Mouse (Mus musculus): ENCODE measurements around the gene Plekha6.

GRCm38 (mm10) chr1:133134071-133134470 is 29.9 kb upstream of the Plekha6 start:
- TF ChIP-seq POLR2A (IDR thresholded peaks at IDR 0.05; ENCODE audit: insufficient read length, low read depth): no peak
- no peak for TF ChIP-seq MAX (IDR thresholded peaks at IDR 0.05; ENCODE audit: low read depth)
- no peak for TF ChIP-seq TCF12 (IDR thresholded peaks at IDR 0.05; ENCODE audit: insufficient read depth, poor library complexity, severe bottlenecking)
- peak in 1 of 3 experiments; percentile 55 for TF ChIP-seq MYOG (IDR thresholded peaks at IDR 0.05; ENCODE audit: control insufficient read depth in 1 of 3, insufficient read depth in 1 of 3, insufficient read length in 2 of 3, low read depth in 2 of 3)
- no peak for TF ChIP-seq POLR2AphosphoS2 (IDR thresholded peaks at IDR 0.05; ENCODE audit: insufficient read length, low read depth)
- no peak for TF ChIP-seq USF1 (IDR thresholded peaks at IDR 0.05; ENCODE audit: low read depth)
- TF ChIP-seq REST (IDR thresholded peaks at IDR 0.05; ENCODE audit: insufficient read depth, insufficient read length): no peak

All from myocyte (in vitro differentiated cells).